Mouse (Mus musculus) ES-Bruce4 (cell line): ENCODE data around the gene Iqcf1.

Experiments used
- CTCF ChIP-seq: IDR thresholded peaks from one replicate; pipeline ENCODE4 v1.8.1; 2011; ENCODE audit warnings: low read depth, low read length
- EP300 ChIP-seq: IDR thresholded peaks from 2 replicates; pipeline ENCODE4 v1.6.1; 2011; ENCODE audit warnings: low read depth, low read length; ENCODE audit not compliant: insufficient read depth

DNA sequence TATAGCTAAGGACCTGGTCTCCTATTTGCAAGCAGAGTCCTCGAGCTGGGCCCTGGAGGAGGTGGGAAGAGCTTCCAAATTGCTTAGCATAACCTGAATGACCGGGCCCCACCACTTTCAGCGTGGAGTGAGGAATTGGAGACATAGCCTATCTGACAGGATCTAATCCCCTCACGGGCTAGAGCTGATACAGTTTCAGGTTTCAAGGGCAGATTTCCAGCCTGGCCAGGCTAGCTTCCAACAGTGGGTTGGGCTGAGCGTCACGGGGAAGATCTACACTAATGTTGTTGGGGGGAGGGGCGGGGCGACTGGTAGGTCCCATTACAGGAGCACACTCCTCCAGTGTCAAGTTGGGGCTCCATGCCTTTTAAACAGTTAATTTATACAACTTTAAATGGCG, 49.1 kb upstream of the Iqcf1 start:
- no peak for TF ChIP-seq CTCF
- no peak for TF ChIP-seq EP300
